ENCODE assay signal across 24 mouse cellular contexts in genomic region chr9:77056611-77057010, GRCm38 (mm10). TPM values are rescaled to one million over a fixed set of nuclear protein-coding genes. Genes with fewer than 3 reads are reported as not detected.
DNase-seq lines count a peak whose midpoint lies in the region; ATAC-seq and TF ChIP-seq lines count a peak whose summit lies in the region.
"Had no signal": no experiment of that assay in that cellular context is flagged by ENCODE, and none has a peak within 500 bp of the region (broad histone marks: within the 10 kb centered on the region; RNA-seq: fewer than 3 reads in every experiment).

No protein-coding gene starts in this region.

- WGBS in embryonic facial prominence, embryonic 14.5 days, result 68% methylated on average over 4 of the region's 4 CpGs
- WGBS in embryonic facial prominence, embryonic 10.5 days, result 90% methylated on average over 4 of the region's 4 CpGs
- WGBS in limb, embryonic 14.5 days, result 80% methylated on average over 4 of the region's 4 CpGs
- 88% methylated on average over 4 of the region's 4 CpGs for WGBS in limb, embryonic 10.5 days
- WGBS in kidney, embryonic 16.5 days, result 81% methylated on average over 4 of the region's 4 CpGs

- H3K36me3 ChIP-seq in embryonic facial prominence, embryonic 14.5 days (ENCODE audit: control insufficient read depth, insufficient read depth, low read length), result no peaks in the 10 kb centered on the region
- H3K36me3 ChIP-seq in embryonic facial prominence, embryonic 10.5 days (replicated peaks), result no peaks in the 10 kb centered on the region
- H3K36me3 ChIP-seq in limb, embryonic 14.5 days (ENCODE audit: control insufficient read depth, insufficient read depth, low read length), result no peaks in the 10 kb centered on the region
- H3K36me3 ChIP-seq in limb, embryonic 10.5 days, result no peaks in the 10 kb centered on the region
- no peaks in the 10 kb centered on the region for H3K36me3 ChIP-seq in kidney, embryonic 16.5 days (ENCODE audit: insufficient read depth, low read length)
- H3K36me3 ChIP-seq: forebrain, embryonic 12.5 days; hindbrain, embryonic 10.5 days; kidney, embryonic 15.5 days had no signal

- no peak overlapping the region for H3K4me2 ChIP-seq in embryonic facial prominence, embryonic 14.5 days (ENCODE audit: low read depth, low read length)
- H3K4me2 ChIP-seq in limb, embryonic 14.5 days (replicated peaks; ENCODE audit: low read depth, low read length, severe bottlenecking), result no peak overlapping the region
- H3K4me2 ChIP-seq in kidney, embryonic 16.5 days (replicated peaks; ENCODE audit: low read depth, low read length), result no peak overlapping the region
- H3K4me2 ChIP-seq: forebrain, embryonic 12.5 days; kidney, embryonic 15.5 days; midbrain, embryonic 11.5 days had no signal

- no peaks in the 10 kb centered on the region for H3K4me1 ChIP-seq in embryonic facial prominence, embryonic 14.5 days (ENCODE audit: control insufficient read depth, insufficient read depth, low read length)
- no peaks in the 10 kb centered on the region for H3K4me1 ChIP-seq in embryonic facial prominence, embryonic 10.5 days
- H3K4me1 ChIP-seq in limb, embryonic 14.5 days (ENCODE audit: control insufficient read depth, insufficient read depth, low read length), result no peaks in the 10 kb centered on the region
- H3K4me1 ChIP-seq in limb, embryonic 10.5 days, result no peaks in the 10 kb centered on the region
- no peaks in the 10 kb centered on the region for H3K4me1 ChIP-seq in kidney, embryonic 16.5 days (ENCODE audit: insufficient read depth, low read length)
- H3K4me1 ChIP-seq: forebrain, embryonic 12.5 days; hindbrain, embryonic 10.5 days; kidney, embryonic 15.5 days had no signal

- H3K4me3 ChIP-seq in embryonic facial prominence, embryonic 14.5 days (ENCODE audit: low read depth, low read length), result no peak overlapping the region
- no peak overlapping the region for H3K4me3 ChIP-seq in embryonic facial prominence, embryonic 10.5 days
- H3K4me3 ChIP-seq in limb, embryonic 14.5 days (replicated peaks; ENCODE audit: low read length), result no peak overlapping the region
- no peak overlapping the region for H3K4me3 ChIP-seq in limb, embryonic 10.5 days
- no peak overlapping the region for H3K4me3 ChIP-seq in kidney, embryonic 16.5 days (ENCODE audit: low read length)
- H3K4me3 ChIP-seq: forebrain, embryonic 12.5 days; gastrocnemius, adult 2 months; hindbrain, embryonic 10.5 days; kidney, embryonic 15.5 days had no signal

- no peak for TF ChIP-seq POLR2A in limb, embryonic 14.5 days (IDR thresholded peaks at IDR 0.05; ENCODE audit: borderline replicate concordance, extremely low read depth, insufficient read depth, insufficient read length)
- no peak for TF ChIP-seq POLR2A in brain, embryonic 14.5 days (IDR thresholded peaks at IDR 0.05; ENCODE audit: borderline replicate concordance, extremely low read depth, insufficient read depth, insufficient read length, poor library complexity, severe bottlenecking)

- no peak for ATAC-seq in embryonic facial prominence, embryonic 14.5 days (ENCODE audit: low read depth)
- ATAC-seq in limb, embryonic 14.5 days (ENCODE audit: low FRiP score, low read depth), result no peak
- no peak for ATAC-seq in kidney, embryonic 16.5 days (ENCODE audit: low FRiP score, low TSS enrichment)
- ATAC-seq: intestine, postnatal 0 days; liver, postnatal 0 days had no signal

- no peak overlapping the region for H3K27ac ChIP-seq in embryonic facial prominence, embryonic 14.5 days (replicated peaks; ENCODE audit: low read depth, low read length)
- no peak overlapping the region for H3K27ac ChIP-seq in embryonic facial prominence, embryonic 10.5 days (replicated peaks)
- no peak overlapping the region for H3K27ac ChIP-seq in limb, embryonic 14.5 days (replicated peaks; ENCODE audit: low read depth, low read length)
- no peak overlapping the region for H3K27ac ChIP-seq in limb, embryonic 10.5 days
- no peak overlapping the region for H3K27ac ChIP-seq in kidney, embryonic 16.5 days (ENCODE audit: low read length)
- H3K27ac ChIP-seq: forebrain, embryonic 12.5 days; gastrocnemius, adult 2 months; hindbrain, embryonic 10.5 days; kidney, embryonic 15.5 days had no signal

- no peak for TF ChIP-seq CTCF in brain, embryonic 14.5 days (IDR thresholded peaks at IDR 0.05; ENCODE audit: borderline replicate concordance, extremely low read depth, insufficient read depth, insufficient read length)

- H3K9me3 ChIP-seq in embryonic facial prominence, embryonic 14.5 days (ENCODE audit: control insufficient read depth, low read length), result no peaks in the 10 kb centered on the region
- H3K9me3 ChIP-seq in embryonic facial prominence, embryonic 10.5 days, result no peaks in the 10 kb centered on the region
- no peaks in the 10 kb centered on the region for H3K9me3 ChIP-seq in limb, embryonic 14.5 days (ENCODE audit: control insufficient read depth, low read length)
- no peaks in the 10 kb centered on the region for H3K9me3 ChIP-seq in limb, embryonic 10.5 days (replicated peaks)
- H3K9me3 ChIP-seq in kidney, embryonic 16.5 days (ENCODE audit: low read length), result no peaks in the 10 kb centered on the region
- H3K9me3 ChIP-seq: forebrain, embryonic 12.5 days; hindbrain, embryonic 10.5 days; kidney, embryonic 15.5 days had no signal

- no peak overlapping the region for H3K9ac ChIP-seq in embryonic facial prominence, embryonic 14.5 days (ENCODE audit: low read depth, low read length)
- H3K9ac ChIP-seq in limb, embryonic 14.5 days (ENCODE audit: low read depth, low read length, severe bottlenecking), result no peak overlapping the region
- no peak overlapping the region for H3K9ac ChIP-seq in kidney, embryonic 16.5 days (replicated peaks; ENCODE audit: low read length)
- H3K9ac ChIP-seq: forebrain, embryonic 12.5 days; kidney, embryonic 15.5 days; liver, postnatal 0 days had no signal

- DNase-seq in embryonic facial prominence, embryonic 14.5 days (ENCODE audit: low spot score), result peak; percentile 9
- DNase-seq in embryonic facial prominence, embryonic 10.5 days (ENCODE audit: low spot score), result no peak
- peak; percentile 9 for DNase-seq in limb, embryonic 14.5 days (ENCODE audit: low spot score)
- DNase-seq in limb, embryonic 10.5 days (ENCODE audit: low spot score), result no peak
- DNase-seq in 416B (ENCODE audit: low read depth), result peak; percentile 1
- DNase-seq in brain, embryonic 14.5 days (ENCODE audit: low read depth), result peak; percentile 7
- DNase-seq: adrenal gland, postnatal 25 days; cerebellum, adult 18-20 months; gastrocnemius, adult 2 months; kidney, postnatal 4 days; liver, postnatal 0 days; lung, postnatal 14 days; right cerebral cortex, postnatal 14 days; spleen, adult 18-20 months; thymus, postnatal 36 days had no signal

- no peaks in the 10 kb centered on the region for H3K27me3 ChIP-seq in embryonic facial prominence, embryonic 14.5 days (replicated peaks; ENCODE audit: control insufficient read depth, insufficient read depth, low read length)
- H3K27me3 ChIP-seq in embryonic facial prominence, embryonic 10.5 days (replicated peaks; ENCODE audit: low read depth, poor library complexity, severe bottlenecking), result no peaks in the 10 kb centered on the region
- H3K27me3 ChIP-seq in limb, embryonic 14.5 days (ENCODE audit: control insufficient read depth, insufficient read depth, low read length), result no peaks in the 10 kb centered on the region
- H3K27me3 ChIP-seq in limb, embryonic 10.5 days (ENCODE audit: low read depth, poor library complexity, severe bottlenecking), result no peaks in the 10 kb centered on the region
- no peaks in the 10 kb centered on the region for H3K27me3 ChIP-seq in kidney, embryonic 16.5 days (ENCODE audit: insufficient read depth, low read length)
- H3K27me3 ChIP-seq: forebrain, embryonic 12.5 days; kidney, embryonic 15.5 days had no signal

RNA-seq across cellular contexts. Expression of gene Tinag, which starts 11.0 kb away (rescaled TPM):
- 0.24 and 0.25 TPM in 2 replicates for polyA plus RNA-seq in embryonic facial prominence, embryonic 14.5 days (2014; fragmentation: Nextera tagmentation; extraction: Ambion mirVana)
- polyA plus RNA-seq in embryonic facial prominence, embryonic 10.5 days (2016; fragmentation: Nextera tagmentation; extraction: Ambion mirVana), result 0.38 and 0.50 TPM in 2 replicates
- 0.14 and 0.15 TPM in 2 replicates for polyA plus RNA-seq in limb, embryonic 14.5 days (2012; rRNA removed)
- 0.29 and 0.33 TPM in 2 replicates for polyA plus RNA-seq in limb, embryonic 14.5 days (2014; fragmentation: Nextera tagmentation; extraction: Ambion mirVana)
- polyA plus RNA-seq in limb, embryonic 10.5 days (2016; fragmentation: Nextera tagmentation; extraction: Ambion mirVana), result not detected in 2 replicates
- polyA plus RNA-seq in brain, embryonic 14.5 days (2012; rRNA removed), result not detected in 2 replicates
- polyA plus RNA-seq in kidney, embryonic 16.5 days (2015; fragmentation: Nextera tagmentation; extraction: Ambion mirVana), result 22.5 and 22.6 TPM in 2 replicates
- polyA plus RNA-seq: frontal cortex, adult 2 months; liver, adult 2 months; liver, postnatal 0 days; testis, adult 2 months had no signal

Comparison
In these comparisons a context has a peak if more than half of its experiments do, and no peak if none do; other contexts are left out.
1. DNase-seq: peak in embryonic facial prominence, embryonic 14.5 days (single experiment), limb, embryonic 14.5 days (single experiment), 416B (single experiment) and brain, embryonic 14.5 days (single experiment); none in embryonic facial prominence, embryonic 10.5 days (single experiment) and limb, embryonic 10.5 days (single experiment).
2. RNA of gene Tinag, which starts 11.0 kb away (polyA plus RNA-seq): 22.5 to 22.6 TPM in kidney, embryonic 16.5 days; 0.38 to 0.50 TPM in embryonic facial prominence, embryonic 10.5 days, 0.14 to 0.33 TPM in limb, embryonic 14.5 days, 0.24 to 0.25 TPM in embryonic facial prominence, embryonic 14.5 days, not detected in brain, embryonic 14.5 days and not detected in limb, embryonic 10.5 days; every median in the first group is over 10 times any median in the second.